Mouse (Mus musculus) central nervous system, embryonic 11.5 days (tissue): ENCODE data around the gene Olfr166. TPM values are rescaled to one million over a fixed set of nuclear protein-coding genes. Genes with fewer than 3 reads are reported as not detected.

Source experiments
- polyA plus RNA-seq: library from polyadenylated mRNA; depleted of rRNA; stranded (reverse); fragments of >200 nt; gene quantifications from 2 replicates; pipeline ENCODE4 v1.2.3, GENCODE M21; 2012; rRNA removed

The Olfr166 gene
- polyA plus RNA-seq, result not detected in 2 replicates

GRCm38 (mm10) chr16:19483394-19483793 is at the start of gene Olfr166:
TSS of gene Olfr166 (plus strand) at chr16:19483694.

GRCm38 (mm10) chr16:19522166-19522565 is 38.7 kb downstream of the Olfr166 start, which contains the start of gene Olfr167:
TSS of gene Olfr167 (minus strand) at chr16:19522266.

DNA sequence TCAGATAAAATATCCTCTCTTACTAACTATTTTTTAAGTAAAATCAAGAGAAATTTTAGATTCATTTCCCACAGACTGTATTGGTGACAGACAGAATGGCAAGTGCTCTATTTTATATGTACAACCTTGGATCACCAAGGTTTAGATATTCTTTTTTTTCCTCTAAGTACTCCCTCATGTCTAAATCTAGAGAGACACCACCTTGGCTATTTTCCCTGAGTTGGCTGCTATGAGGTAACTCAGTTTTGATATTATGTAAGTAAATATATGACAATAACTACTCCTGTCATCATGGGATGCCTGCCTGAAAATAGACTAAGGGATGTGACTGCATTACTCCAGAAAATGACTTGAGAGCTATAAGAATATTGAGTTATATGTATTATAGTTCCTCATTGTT is 52.0 kb downstream of the Olfr166 start, which contains the start of gene Olfr168:
Gene Olfr168, minus strand, starts transcription at position 101 of the 400 bp plus-strand sequence.

Other genes starting within 250 kb of the Olfr166 start
- gene Olfr164, start 169.6 kb upstream of the Olfr166 start, polyA plus RNA-seq, result not detected in 2 replicates
- not detected in 2 replicates for gene Olfr165, start 60.6 kb upstream of the Olfr166 start, polyA plus RNA-seq
- gene Olfr167, start 38.6 kb downstream of the Olfr166 start, polyA plus RNA-seq, result not detected in 2 replicates
- gene Olfr168, start 51.9 kb downstream of the Olfr166 start, polyA plus RNA-seq, result not detected in 2 replicates
- not detected in 2 replicates for gene Olfr169, start 88.1 kb downstream of the Olfr166 start, polyA plus RNA-seq
- gene Olfr170, start 128.2 kb downstream of the Olfr166 start, polyA plus RNA-seq, result not detected in 2 replicates
- not detected in 2 replicates for gene Olfr171, start 146.2 kb downstream of the Olfr166 start, polyA plus RNA-seq
- 0.02 TPM in 1 of 2 replicates, not detected in the other for gene Lamp3, start 222.7 kb downstream of the Olfr166 start, polyA plus RNA-seq